Mouse (Mus musculus): ENCODE data around the gene Iqsec1.

Gene Iqsec1

DNA sequence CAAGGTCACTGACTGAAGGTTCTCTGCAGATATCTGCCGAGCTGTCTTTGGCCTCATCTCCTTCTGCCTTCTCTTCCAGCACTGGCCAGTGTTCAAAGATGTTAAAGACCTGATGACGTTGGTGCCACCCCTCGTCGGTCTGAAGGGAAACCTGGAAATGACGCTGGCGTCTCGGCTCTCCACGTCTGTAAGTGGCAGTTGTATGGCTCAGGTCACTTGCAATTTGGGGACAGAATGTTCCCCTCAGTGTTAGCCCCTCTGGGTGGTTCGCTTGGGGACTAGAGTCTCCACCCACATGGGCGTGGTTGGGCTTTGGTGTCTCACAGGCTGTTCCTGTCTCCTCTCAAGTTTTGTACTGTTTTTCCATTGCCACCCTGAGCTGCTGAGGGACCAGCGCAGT is 363.8 kb downstream of the Iqsec1 start:
- no peak for DNase-seq (ENCODE audit: low read depth in 1 of 2, low spot score in 2 of 2)

DNA sequence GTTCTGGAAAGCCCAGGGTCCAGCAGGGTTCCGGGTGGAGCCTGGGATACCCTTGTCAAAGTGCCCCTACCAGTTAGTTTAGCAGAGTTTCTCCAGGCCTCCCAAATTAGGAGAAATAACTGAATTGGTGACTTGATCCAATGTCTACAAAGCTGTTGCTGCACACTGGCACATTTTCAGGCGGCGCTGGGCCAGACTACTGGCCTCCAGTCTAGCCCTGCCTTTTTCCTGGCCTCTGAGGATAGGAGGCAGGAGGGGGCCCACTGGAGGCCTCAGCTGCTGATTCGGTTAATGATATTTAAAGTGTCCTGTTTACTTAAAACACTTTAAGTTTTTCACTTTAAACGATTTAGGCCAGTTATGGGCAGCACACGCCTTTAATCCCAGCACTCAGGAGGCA is 364.3 kb downstream of the Iqsec1 start:
- no peak for DNase-seq (ENCODE audit: low read depth in 1 of 2, low spot score in 2 of 2)

DNA sequence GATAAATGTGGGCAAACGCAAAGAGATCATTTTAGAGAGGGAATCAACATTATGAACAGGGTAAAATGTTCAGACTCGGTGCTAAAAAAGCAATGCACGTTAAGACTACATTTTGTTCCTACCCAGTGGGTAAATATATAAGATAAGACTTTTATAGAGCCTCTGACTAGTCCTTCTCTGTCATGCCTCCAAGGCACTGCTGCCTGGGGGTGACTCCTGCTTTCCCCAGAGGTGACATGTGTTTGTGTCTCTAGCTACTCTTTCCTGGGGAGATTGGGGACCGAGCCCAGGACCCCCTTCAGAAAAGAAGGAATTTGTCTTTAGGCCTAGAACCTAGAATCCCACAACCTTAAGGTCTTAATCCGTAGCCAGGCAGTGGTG is 365.0 kb downstream of the Iqsec1 start:
- DNase-seq (ENCODE audit: low read depth in 1 of 2, low spot score in 2 of 2), result no peak

DNA sequence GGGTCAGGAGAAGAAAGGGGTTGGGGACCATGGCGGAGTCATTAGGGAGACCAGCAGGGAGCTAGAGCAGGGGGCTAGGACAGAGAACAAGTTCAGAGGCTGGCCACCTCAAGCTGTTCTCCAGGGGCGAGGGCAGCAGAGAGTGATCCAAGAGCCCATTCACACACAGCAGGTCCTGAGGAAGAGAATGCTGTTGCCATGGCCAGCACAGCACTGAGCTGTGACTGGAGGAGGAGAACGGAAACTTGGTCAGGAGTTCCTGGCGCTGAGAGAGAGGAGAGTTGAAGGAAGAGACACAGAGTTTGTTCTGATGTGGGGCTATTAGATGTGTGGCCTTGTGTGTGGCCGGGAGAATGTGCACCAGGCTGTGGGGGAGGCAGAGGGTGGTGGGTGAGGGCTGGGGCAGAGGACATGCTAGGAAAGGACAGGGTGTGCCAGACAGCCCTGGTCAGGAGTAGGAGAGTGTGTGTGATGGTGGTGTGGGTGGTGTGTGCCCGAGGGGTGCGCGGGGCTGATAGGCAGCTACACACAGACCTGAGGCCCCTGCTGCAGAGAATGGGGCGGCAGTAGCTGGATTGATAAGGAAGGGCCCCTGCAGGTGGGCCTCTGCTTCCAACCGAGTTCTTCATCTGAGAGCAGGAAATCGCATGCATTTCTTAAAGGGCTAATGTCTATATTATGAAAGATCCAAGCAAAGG is 365.6 kb downstream of the Iqsec1 start:
- no peak for DNase-seq (ENCODE audit: low read depth in 1 of 2, low spot score in 2 of 2)

DNA sequence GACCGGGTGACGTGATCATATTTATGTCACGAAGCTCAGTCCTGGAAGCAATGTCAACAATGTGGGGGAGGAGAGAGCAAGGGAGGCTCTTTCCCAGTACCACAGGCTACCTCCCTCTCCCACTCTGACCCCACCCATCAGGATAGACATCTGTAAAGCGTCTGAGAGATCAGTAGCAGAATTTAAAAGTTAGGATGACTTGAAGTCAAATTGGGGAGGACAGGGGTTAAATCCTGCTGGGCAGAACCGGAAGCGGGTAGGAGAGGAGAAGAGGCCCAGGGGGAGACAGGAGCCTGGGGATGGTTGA is 366.9 kb downstream of the Iqsec1 start:
- no peak for DNase-seq (ENCODE audit: low read depth in 1 of 2, low spot score in 2 of 2)

DNA sequence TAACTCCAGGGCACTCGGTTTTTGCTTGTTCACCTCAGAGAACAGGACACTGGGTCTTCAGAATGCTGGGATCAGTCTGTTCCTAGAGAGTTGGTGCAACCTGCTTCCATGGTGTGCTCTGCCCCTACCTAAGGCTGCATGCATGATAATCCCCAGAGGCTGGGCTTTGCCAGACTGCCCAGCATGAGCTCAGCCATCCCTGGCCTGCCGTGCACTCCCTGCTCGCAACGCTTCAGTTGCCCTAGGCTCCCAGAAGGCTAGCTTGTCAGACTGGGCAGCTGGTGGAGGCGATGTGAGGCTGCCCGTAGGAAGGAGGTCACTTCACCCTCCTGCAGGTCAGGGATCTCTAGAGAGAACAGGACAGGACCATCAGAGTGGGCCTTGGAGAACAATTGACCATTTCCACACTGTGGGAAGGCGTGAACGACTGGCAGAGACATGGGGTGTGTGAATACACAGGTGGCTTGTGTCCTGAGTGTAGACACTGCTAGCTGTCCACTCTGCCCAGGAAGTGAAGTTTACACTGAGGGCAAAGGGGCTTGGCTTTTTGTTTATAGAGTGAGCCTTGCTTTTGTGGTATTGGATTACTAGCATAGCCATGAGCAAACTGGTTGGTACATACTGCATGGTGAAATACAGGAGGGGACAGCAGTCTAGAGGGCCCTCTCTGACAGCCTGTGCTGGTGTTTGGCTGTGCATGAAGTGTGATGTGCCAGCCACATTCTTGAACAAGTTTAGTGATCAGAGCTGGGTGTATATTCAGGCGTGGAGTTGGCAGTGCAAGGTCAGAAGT is 367.5 kb downstream of the Iqsec1 start:
- DNase-seq (ENCODE audit: low read depth in 1 of 2, low spot score in 2 of 2), result no peak

DNA sequence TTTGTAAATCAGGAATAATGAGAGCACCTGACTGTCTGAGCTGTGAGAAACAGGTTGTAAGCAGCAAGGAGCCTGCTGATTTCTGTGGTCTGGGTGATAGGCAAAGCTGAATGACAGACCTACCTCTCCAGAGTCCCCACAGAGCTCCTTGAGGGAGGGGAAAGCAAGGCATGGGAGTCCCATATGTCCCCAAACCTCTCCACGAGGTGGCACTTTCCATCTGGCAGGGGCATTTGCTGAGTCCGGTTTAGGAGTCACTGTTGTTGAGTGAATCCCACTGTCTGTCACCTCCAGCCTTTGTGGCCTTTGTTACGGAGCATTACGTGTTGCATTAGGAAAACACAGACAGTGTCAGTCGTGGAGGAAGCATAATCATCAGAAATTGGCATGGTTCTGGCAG is 368.5 kb downstream of the Iqsec1 start:
- no peak for DNase-seq (ENCODE audit: low read depth in 1 of 2, low spot score in 2 of 2)

DNA sequence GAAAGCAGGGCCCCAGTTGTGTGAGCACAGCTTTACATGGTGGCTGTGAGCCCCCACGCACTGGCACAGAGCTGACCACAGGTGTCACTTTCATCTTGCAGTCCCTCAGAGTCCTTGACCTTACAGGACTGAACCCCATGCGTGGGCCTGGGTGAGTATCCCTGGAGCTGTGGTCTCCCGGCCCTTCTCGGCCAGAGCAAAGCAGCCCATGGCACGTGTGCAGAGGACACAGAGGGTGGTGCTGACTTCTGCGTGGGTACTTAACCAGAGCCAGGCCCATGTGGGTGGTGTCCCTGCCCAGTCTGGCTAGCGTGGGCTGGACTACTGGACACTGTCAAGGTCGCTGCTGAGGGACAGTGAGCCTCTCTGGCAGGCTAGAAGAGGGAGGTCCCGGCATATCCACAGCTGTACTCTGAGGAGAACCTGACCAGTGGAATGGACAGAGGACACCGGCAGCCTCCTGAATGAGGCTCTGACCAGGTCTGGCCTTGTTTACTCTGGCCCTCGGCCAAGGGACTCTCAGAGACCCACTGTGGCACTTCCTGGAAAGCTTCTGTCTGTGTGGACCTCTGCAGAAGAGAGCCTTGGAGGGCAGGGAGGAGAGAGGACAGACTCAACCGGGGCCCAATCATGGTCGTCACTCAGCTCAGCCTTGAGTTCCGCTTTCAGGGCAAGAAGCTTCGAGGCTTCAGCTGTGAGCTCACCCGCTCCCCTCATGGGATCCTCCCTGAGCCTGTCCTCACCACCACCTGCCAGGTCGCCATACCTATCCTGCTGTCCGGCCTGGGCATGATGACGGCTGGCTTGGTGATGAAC is 369.5 kb downstream of the Iqsec1 start:
- no peak for DNase-seq (ENCODE audit: low read depth in 1 of 2, low spot score in 2 of 2)

DNA sequence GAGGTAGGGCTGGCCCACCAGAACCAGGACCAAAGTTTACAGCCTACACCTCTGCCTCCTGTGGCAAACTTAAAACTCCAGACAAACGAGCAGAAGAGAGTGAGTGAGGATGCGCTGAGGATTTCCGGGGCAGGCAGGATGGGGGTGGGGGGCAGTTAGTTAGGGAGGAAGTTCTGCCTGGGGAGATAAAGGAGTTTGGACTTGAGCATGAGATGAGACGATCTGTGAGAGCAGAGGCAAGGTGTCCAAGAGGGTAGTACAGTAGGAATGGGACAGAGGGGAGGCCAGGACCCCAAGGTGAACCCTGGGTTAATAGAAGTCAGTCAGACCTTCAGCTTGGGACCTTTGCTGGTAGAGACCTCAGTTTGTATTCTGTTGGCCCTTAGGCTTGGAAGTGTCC is 370.2 kb downstream of the Iqsec1 start:
- no peak for DNase-seq (ENCODE audit: low read depth in 1 of 2, low spot score in 2 of 2)

DNA sequence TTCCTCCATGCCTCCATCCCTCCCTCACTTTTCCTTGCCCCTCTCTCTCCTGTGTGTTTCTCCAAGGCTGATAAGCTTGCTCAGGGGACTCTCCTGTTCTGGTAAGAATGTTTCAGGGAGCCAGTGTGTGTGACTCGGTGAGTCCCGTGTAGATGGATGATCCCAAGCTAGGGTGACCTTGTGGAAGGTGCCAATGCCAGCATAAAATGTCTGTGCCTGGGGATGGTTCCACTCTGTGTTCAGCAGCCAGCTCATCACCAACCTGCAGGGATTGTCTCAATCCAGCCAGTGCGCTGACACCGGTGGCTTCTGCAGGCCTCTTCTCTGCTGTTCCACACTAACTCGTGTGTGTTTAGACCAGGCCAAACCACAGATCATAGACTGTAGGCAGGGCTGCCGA is 372.0 kb downstream of the Iqsec1 start:
- no peak for DNase-seq (ENCODE audit: low read depth in 1 of 2, low spot score in 2 of 2)

DNA sequence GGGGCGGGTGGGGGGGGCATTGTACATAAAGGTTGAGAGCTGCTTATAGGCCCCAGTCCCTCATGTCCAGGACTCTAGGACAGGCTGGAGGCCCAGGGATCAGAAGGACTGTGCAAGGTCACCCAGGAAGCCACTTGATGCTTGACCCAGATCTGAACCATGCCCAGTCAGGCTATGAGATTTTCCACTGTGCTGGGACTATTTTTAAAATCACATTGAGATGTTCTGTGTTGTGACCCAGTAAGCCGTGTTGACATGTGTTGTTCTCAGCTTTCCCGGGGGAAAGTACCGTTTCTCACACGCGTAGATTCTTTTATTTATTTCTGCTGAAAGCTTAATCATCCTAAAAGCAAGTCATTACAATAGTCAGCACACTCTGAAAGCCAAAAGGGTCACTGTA is 372.5 kb downstream of the Iqsec1 start:
- no peak for DNase-seq (ENCODE audit: low read depth in 1 of 2, low spot score in 2 of 2)

DNA sequence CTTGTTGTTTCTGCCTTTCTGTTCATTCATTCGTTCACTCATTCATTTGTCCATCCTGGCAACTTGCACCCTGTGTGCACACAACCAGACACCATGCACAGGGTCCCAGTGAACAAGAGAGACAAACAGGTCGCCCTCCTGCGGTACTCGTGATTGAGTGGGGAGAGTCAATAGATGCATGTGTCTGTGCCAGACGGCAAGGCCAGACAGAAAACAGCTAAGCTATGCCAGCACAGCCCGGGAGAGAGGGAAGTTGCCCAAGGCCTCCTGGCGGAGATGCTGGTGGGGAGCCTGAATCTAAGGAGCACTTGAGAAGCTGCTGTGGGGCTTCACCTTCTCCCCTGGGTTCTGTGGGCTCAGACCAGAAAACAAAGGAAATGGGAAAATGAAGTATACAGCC is 373.1 kb downstream of the Iqsec1 start:
- no peak for DNase-seq (ENCODE audit: low read depth in 1 of 2, low spot score in 2 of 2)

DNA sequence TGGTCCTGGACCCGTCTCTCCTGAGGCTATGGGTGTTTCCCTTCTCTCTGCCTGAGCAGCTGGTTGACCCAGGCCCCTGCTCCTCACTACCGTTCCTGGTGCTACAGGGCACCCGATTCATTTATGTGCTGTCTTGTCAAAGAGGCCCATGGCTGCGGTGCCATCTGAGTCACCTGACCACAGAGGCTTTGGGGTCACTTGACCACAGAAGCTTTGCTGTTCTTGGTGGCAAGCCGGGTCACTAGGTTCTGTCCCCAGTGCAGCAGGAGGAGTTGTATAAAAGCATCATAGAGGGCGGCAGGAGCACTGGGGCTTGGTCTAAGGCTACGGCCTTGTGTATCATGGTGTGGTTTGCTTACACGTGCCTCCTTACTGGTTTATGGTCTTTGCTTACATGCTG is 375.2 kb downstream of the Iqsec1 start:
- no peak for DNase-seq (ENCODE audit: low read depth in 1 of 2, low spot score in 2 of 2)

DNA sequence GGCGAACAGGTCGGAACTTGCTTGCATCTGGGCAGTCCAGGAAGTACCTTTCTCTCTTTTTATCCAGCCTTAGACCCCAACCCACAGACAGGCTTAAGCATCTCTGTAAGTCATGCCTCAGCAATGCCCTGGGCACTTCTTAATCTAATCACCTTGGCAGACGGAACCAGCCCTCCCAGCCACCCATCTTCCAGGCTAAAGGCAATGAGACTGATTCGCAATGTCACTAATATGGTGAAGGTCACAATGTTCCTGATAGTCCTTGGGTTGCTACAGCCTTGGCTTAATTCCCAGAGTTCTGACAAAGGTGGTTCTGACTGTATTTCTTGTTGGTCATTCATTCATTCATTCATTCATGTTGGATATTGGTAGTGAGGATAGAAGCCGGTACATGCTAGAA is 378.2 kb downstream of the Iqsec1 start:
- DNase-seq (ENCODE audit: low read depth in 1 of 2, low spot score in 2 of 2), result no peak

DNA sequence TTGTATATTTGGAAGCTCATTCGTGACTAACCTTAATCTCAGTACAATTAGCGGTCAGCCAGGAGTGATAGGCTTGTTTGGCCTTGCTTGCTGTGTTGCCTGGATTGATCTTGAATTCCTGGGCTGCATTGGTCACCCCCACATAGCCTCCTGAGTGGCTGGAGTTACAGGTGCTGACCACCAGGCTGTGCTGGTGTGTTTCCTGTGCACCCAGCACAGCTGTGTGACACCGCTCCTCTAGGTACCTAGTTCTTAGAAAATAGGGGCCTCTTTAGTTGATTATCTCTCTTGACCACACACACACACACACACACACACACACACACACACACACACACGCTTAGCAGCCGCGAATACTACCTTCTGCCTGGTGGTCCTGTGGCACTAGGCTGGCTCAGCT is 380.3 kb downstream of the Iqsec1 start:
- no peak for DNase-seq (ENCODE audit: low read depth in 1 of 2, low spot score in 2 of 2)

DNA sequence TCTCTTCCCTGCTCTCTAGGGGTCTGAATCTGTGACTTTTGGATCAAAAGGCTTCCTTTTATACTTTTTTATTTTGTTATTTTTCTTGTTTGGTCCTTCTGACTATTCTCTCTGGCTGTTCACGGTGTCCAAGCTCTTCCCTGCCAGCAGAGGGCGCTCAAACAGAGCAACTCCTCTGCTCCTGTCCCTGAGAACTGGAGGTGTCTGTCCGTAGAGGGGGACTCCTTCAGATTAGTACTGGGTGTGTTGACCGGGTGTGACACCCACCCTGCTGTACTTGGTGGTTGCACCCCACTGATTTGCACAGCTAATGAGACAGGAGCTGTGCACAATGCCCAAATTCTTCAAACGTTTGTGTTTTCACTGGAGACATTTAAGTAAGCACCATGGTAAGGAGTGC is 381.3 kb downstream of the Iqsec1 start:
- DNase-seq (ENCODE audit: low read depth in 1 of 2, low spot score in 2 of 2), result peak in 1 of 2 experiments; percentile 28

DNA sequence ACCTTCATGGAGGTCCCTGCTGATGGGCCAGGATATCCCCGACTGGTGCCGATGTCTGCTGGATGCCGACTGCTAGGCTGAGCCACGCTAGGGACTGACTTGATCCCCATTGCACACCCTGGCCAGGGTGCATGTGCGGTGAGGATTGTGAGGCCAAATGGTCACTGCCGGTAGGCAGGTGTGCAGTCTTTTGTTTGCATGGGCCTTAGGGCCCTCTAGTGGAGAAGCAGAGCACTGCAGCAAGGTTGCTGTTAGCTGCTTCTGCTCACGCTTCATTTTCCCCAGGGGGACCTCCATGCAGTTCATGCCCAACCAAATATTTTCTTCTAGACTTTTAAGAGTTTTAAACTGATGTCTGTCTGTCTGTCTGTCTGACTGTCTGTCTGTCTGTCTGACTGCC is 381.9 kb downstream of the Iqsec1 start:
- DNase-seq (ENCODE audit: low read depth in 1 of 2, low spot score in 2 of 2), result peak in 1 of 2 experiments; percentile 44

All from monocyte, adult 2 months (primary cell).